Mouse (Mus musculus) T-helper 17 cell (primary cell): ENCODE results near the gene Bcl2l11.
"Not testable (repeated sequence)": the region's sequence is repeated elsewhere in the genome, so short reads cannot be mapped to it uniquely, and the experiment has no call there.

ENCODE experiments used
- in situ Hi-C, 2 experiments: fragments of 300-600 bp; cut with MboI, MseI; formaldehyde crosslinking; loops; 1 replicate in 1 of 2; 2 replicates in 1 of 2; pipeline ENCODE4 v1.15.1; 2025; ENCODE audit warnings: high pct_unique_total_duplicates in 2 of 2

Bcl2l11 gene

GRCm38 (mm10) chr2:128170614-128171013 lies 44.8 kb downstream of the Bcl2l11 start:
- in situ Hi-C loops, result loop anchor here in 1 of 2 experiments (5.0 kb wide), 1 partner anchor 57 kb away; no protein-coding TSS in a partner anchor

GRCm38 (mm10) chr2:128172266-128172665 lies 46.4 kb downstream of the Bcl2l11 start:
- in situ Hi-C loops, result loop anchor here in 1 of 2 experiments (5.0 kb wide), 1 partner anchor 55 kb away; no protein-coding TSS in a partner anchor

- in situ Hi-C loops, result loop anchor here in 1 of 2 experiments (5.0 kb wide), 1 partner anchor 53 kb away; no protein-coding TSS in a partner anchor
These were observed 48.3 kb downstream of the Bcl2l11 start for GRCm38 (mm10) chr2:128174176-128174575.

- in situ Hi-C loops, result loop anchor here in 1 of 2 experiments (5.0 kb wide), 1 partner anchor 53 kb away; no protein-coding TSS in a partner anchor
These were observed 48.9 kb downstream of the Bcl2l11 start for GRCm38 (mm10) chr2:128174604-128175342.

GRCm38 (mm10) chr2:128175625-128176024 lies 49.8 kb downstream of the Bcl2l11 start:
- in situ Hi-C loops, result no loop called here

GRCm38 (mm10) chr2:128176391-128177044 lies 50.7 kb downstream of the Bcl2l11 start:
- in situ Hi-C loops, result no loop called here

GRCm38 (mm10) chr2:128177241-128177661 lies 51.4 kb downstream of the Bcl2l11 start:
- in situ Hi-C loops, result no loop called here

- in situ Hi-C loops, result no loop called here
These were observed 53.4 kb downstream of the Bcl2l11 start for GRCm38 (mm10) chr2:128179126-128179807.

- in situ Hi-C loops, result no loop called here
These were observed 54.1 kb downstream of the Bcl2l11 start for GRCm38 (mm10) chr2:128179808-128180379.

GRCm38 (mm10) chr2:128182181-128182580 lies 56.3 kb downstream of the Bcl2l11 start:
- in situ Hi-C loops, result not testable (repeated sequence)

GRCm38 (mm10) chr2:128182751-128183150 lies 56.9 kb downstream of the Bcl2l11 start:
- in situ Hi-C loops, result no loop called here

- in situ Hi-C loops, result no loop called here
These were observed 57.9 kb downstream of the Bcl2l11 start for GRCm38 (mm10) chr2:128183762-128184161.

- in situ Hi-C loops, result no loop called here
These were observed 60.1 kb downstream of the Bcl2l11 start for GRCm38 (mm10) chr2:128185942-128186341.

- in situ Hi-C loops, result no loop called here
These were observed 61.4 kb downstream of the Bcl2l11 start for GRCm38 (mm10) chr2:128187277-128187676.

- in situ Hi-C loops, result no loop called here
These were observed 62.6 kb downstream of the Bcl2l11 start for GRCm38 (mm10) chr2:128188461-128188860.

- in situ Hi-C loops, result no loop called here
These were observed 63.9 kb downstream of the Bcl2l11 start for GRCm38 (mm10) chr2:128189691-128190090.

GRCm38 (mm10) chr2:128190196-128190595 lies 64.4 kb downstream of the Bcl2l11 start:
- in situ Hi-C loops, result no loop called here

GRCm38 (mm10) chr2:128193411-128193810 lies 67.6 kb downstream of the Bcl2l11 start:
- in situ Hi-C loops, result no loop called here

GRCm38 (mm10) chr2:128197379-128197778 lies 71.5 kb downstream of the Bcl2l11 start:
- in situ Hi-C loops, result no loop called here

- in situ Hi-C loops, result no loop called here
These were observed 77.3 kb downstream of the Bcl2l11 start for GRCm38 (mm10) chr2:128203147-128203546.

GRCm38 (mm10) chr2:128203749-128204405 lies 78.0 kb downstream of the Bcl2l11 start:
- in situ Hi-C loops, result no loop called here
